9 mouse cellular contexts compared by ENCODE assay signal in genomic region chr1:167013234-167013864, GRCm38 (mm10). TPM values are rescaled to one million over a fixed set of nuclear protein-coding genes. Genes with fewer than 3 reads are reported as not detected.
A peak's percentile ranks its signal among the peaks of the same experiment; 100 is the strongest.
DNase-seq lines count a peak whose midpoint lies in the region; ATAC-seq lines count a peak whose summit lies in the region.
"Had no signal": no experiment of that assay in that cellular context is flagged by ENCODE, and none has a peak within 500 bp of the region (broad histone marks: within the 10 kb centered on the region; RNA-seq: fewer than 3 reads in every experiment).

No protein-coding gene starts in this region.

- no peaks in the 10 kb centered on the region for H3K9me3 ChIP-seq in hindbrain, embryonic 10.5 days
- H3K9me3 ChIP-seq in neural tube, embryonic 13.5 days, result no peaks in the 10 kb centered on the region

- no peaks in the 10 kb centered on the region for H3K27me3 ChIP-seq in hindbrain, embryonic 10.5 days (ENCODE audit: insufficient read depth, poor library complexity, severe bottlenecking)
- no peaks in the 10 kb centered on the region for H3K27me3 ChIP-seq in neural tube, embryonic 13.5 days

- intact Hi-C loops in heart, postnatal 36 days (cut with DNase I), result no loop called here

- 49% methylated on average over 7 of the region's 7 CpGs for WGBS in hindbrain, embryonic 10.5 days
- 13% methylated on average over 7 of the region's 7 CpGs for WGBS in neural tube, embryonic 13.5 days

- H3K4me2 ChIP-seq in neural tube, embryonic 13.5 days, result no peak overlapping the region

- H3K36me3 ChIP-seq in hindbrain, embryonic 10.5 days, result no peaks in the 10 kb centered on the region
- H3K36me3 ChIP-seq in neural tube, embryonic 13.5 days, result no peaks in the 10 kb centered on the region

- peak overlapping the region; percentile 38; the same call in 1 of the 2 replicates for H3K9ac ChIP-seq in neural tube, embryonic 13.5 days
- H3K9ac ChIP-seq: liver, embryonic 14.5 days had no signal

- peak; percentile 60 to 68 for DNase-seq in right cerebral cortex, postnatal 10 days (ENCODE audit: low spot score in 2 of 2)
- no peak for DNase-seq in right cerebral cortex, adult 18-20 months
- DNase-seq in cerebellum, postnatal 14 days, result peak; percentile 93 to 97
- peak; percentile 49 for DNase-seq in hindbrain, embryonic 10.5 days (ENCODE audit: low spot score)
- DNase-seq in heart, postnatal 36 days, result no peak
- no peak for DNase-seq in thymus, adult 18-20 months

- peak overlapping the region; percentile 77 for H3K27ac ChIP-seq in hindbrain, embryonic 10.5 days
- peak overlapping the region; percentile 73 for H3K27ac ChIP-seq in neural tube, embryonic 13.5 days (replicated peaks)
- H3K27ac ChIP-seq: liver, embryonic 14.5 days had no signal

- H3K4me3 ChIP-seq in hindbrain, embryonic 10.5 days, result no peak overlapping the region
- no peak overlapping the region for H3K4me3 ChIP-seq in neural tube, embryonic 13.5 days

- peak; percentile 86 for ATAC-seq in neural tube, embryonic 13.5 days (ENCODE audit: low read depth)
- ATAC-seq in monocyte, adult 5-6 weeks (replicated peaks; ENCODE audit: insufficient number of reproducible peaks, low FRiP score, low TSS enrichment, poor library complexity, severe bottlenecking), result no peak

- H3K4me1 ChIP-seq in hindbrain, embryonic 10.5 days (replicated peaks), result peaks cover 69% of the 10 kb centered on the region
- peaks cover 66% of the 10 kb centered on the region for H3K4me1 ChIP-seq in neural tube, embryonic 13.5 days (replicated peaks)

RNA-seq across cellular contexts. Expression of gene Fam78b, which starts 12.1 kb away (rescaled TPM):
- polyA plus RNA-seq in hindbrain, embryonic 10.5 days (2016; fragmentation: Nextera tagmentation; extraction: Ambion mirVana), result 3.9 and 5.7 TPM in 2 replicates
- 10.9 and 13.9 TPM in 2 replicates for polyA plus RNA-seq in neural tube, embryonic 13.5 days (2015; fragmentation: Nextera tagmentation; extraction: Ambion mirVana)
- total RNA-seq in heart, postnatal 36 days (2021), result 1 to 10 TPM; 3.1 to 3.4 TPM
- total RNA-seq in monocyte, adult 5-6 weeks (2017), result 2.5 to 8.2 TPM (median 7.3 TPM) in 3 replicates

Comparison
In these comparisons a context has a peak if more than half of its experiments do, and no peak if none do; other contexts are left out.
1. DNase-seq: peak in right cerebral cortex, postnatal 10 days (2 of 2), cerebellum, postnatal 14 days (2 of 2) and hindbrain, embryonic 10.5 days (single experiment); none in right cerebral cortex, adult 18-20 months (single experiment), heart, postnatal 36 days (0 of 2) and thymus, adult 18-20 months (0 of 2).